Mouse (Mus musculus) stomach, embryonic 16.5 days (tissue): Measurements from ENCODE around the gene Dhx40. TPM values are rescaled to one million over a fixed set of nuclear protein-coding genes. Genes with fewer than 3 reads are reported as not detected.

Experiments
- ATAC-seq: fragments of 200-750 bp; cut with Nextera tagmentation; 2 replicates; pipeline ENCODE4 v1.8.0; 2017; ENCODE audit warnings: moderate number of reproducible peaks, moderate TSS enrichment; ENCODE audit not compliant: insufficient read depth, low FRiP score
- H3K27ac ChIP-seq: fragments of 300-500 bp; sonication (generic); 2 replicates; pipeline ENCODE4 v1.5.1; 2014; ENCODE audit warnings: low read length
- H3K27me3 ChIP-seq: fragments of 300-500 bp; sonication (generic); 2 replicates; pipeline ENCODE4 v1.6.1; 2014; ENCODE audit warnings: low read length, control low read depth, mixed read lengths; ENCODE audit not compliant: control insufficient read depth, insufficient read depth
- H3K36me3 ChIP-seq: fragments of 300-500 bp; sonication (generic); 2 replicates; pipeline ENCODE4 v1.6.1; 2014; ENCODE audit warnings: low read length; ENCODE audit not compliant: control insufficient read depth, insufficient read depth
- H3K4me1 ChIP-seq: fragments of 300-500 bp; sonication (generic); 2 replicates; pipeline ENCODE4 v1.6.1; 2014; ENCODE audit warnings: low read length, control low read depth, mixed read lengths; ENCODE audit not compliant: control insufficient read depth, insufficient read depth
- H3K4me2 ChIP-seq: fragments of 300-500 bp; sonication (generic); 2 replicates; pipeline ENCODE4 v1.6.1; 2014; ENCODE audit warnings: low read depth, low read length, mixed read lengths
- H3K4me3 ChIP-seq: fragments of 300-500 bp; sonication (generic); replicated peaks from 2 replicates; pipeline ENCODE4 v1.5.1; 2014; ENCODE audit warnings: mild to moderate bottlenecking, low read length
- H3K9ac ChIP-seq: fragments of 300-500 bp; sonication (generic); 2 replicates; pipeline ENCODE4 v1.6.1; 2014; ENCODE audit warnings: low read length
- H3K9me3 ChIP-seq: fragments of 300-500 bp; sonication (generic); replicated peaks from 2 replicates; pipeline ENCODE4 v1.6.1; 2016; ENCODE audit warnings: low read length, control low read depth; ENCODE audit not compliant: control insufficient read depth
- WGBS: fragments of 180-500 bp; shearing (Covaris S2); extraction: QIAGEN DNeasy Blood & Tissue Kit; methylation state at CpG from one replicate; pipeline ENCODE4 v1.1.7; 2014; 5-methylcytosine and 5-hydroxymethylcytosine counted together
- polyA plus RNA-seq: library from polyadenylated mRNA; unstranded; fragments of >200 nt; fragmentation: Nextera tagmentation; extraction: Ambion mirVana; gene quantifications from 2 replicates; pipeline ENCODE4 v1.2.1, GENCODE M21; 2015

Gene Dhx40
- 17.1 and 17.7 TPM in 2 replicates for polyA plus RNA-seq

DNA sequence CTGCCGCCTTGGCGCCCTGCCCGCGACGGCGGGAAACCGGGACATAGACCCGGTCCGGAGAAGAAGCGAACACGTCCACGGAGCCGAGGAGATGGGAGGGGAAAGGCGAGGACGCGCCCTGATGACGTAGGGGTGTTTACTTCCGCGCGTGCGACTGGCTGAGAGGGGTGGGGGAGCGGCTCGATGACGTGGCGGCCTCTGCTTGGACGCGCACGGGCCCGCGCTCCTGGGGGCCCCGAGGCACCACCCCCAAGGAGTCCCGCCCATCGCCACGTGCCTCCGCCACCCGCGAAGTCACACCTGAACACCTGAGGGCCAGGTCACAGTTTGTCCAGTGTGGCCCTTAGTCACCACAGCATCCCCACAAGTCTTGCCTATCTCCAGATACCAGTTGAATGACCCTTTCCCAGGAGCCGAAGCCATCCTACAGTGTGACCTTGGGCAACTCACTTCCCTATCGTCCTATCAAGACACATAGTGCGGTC is at the start of gene Dhx40:
Dhx40 (minus strand) TSS at position 242 of the 485 bp plus-strand sequence.
- H3K4me2 ChIP-seq, result peak within 1 kb of the TSS; percentile 69
- peak within 1 kb of the TSS; percentile 100 for H3K4me3 ChIP-seq
- H3K4me1 ChIP-seq, result peaks cover 2% of the 10 kb centered on the region; the same call in 1 of the 2 replicates
- 5% methylated on average over 40 of the region's 40 CpGs for WGBS
- peak within 1 kb of the TSS; percentile 85 for H3K9ac ChIP-seq
- H3K9me3 ChIP-seq, result no peaks in the 10 kb centered on the region
- H3K27ac ChIP-seq, result peak within 1 kb of the TSS; percentile 73
- peak; percentile 98 for ATAC-seq
- H3K36me3 ChIP-seq, result 0 out of 2 replicates have a peak, but pooled peaks cover 6% of the 10 kb centered on the region
- no peaks in the 10 kb centered on the region for H3K27me3 ChIP-seq

GRCm38 (mm10) chr11:86855639-86856425 is 48.3 kb upstream of the Dhx40 start:
- H3K9me3 ChIP-seq, result 0 out of 2 replicates have a peak, but pooled peaks cover 4% of the 10 kb centered on the region
- H3K4me1 ChIP-seq, result peaks cover 17% of the 10 kb centered on the region
- H3K36me3 ChIP-seq, result no peaks in the 10 kb centered on the region
- H3K27ac ChIP-seq, result no peak overlapping the region
- no peaks in the 10 kb centered on the region for H3K27me3 ChIP-seq
- WGBS, result 75% methylated on average over 12 of the region's 12 CpGs
- no peak overlapping the region for H3K4me2 ChIP-seq
- H3K4me3 ChIP-seq, result no peak overlapping the region
- H3K9ac ChIP-seq, result no peak overlapping the region
- ATAC-seq, result no peak

DNA sequence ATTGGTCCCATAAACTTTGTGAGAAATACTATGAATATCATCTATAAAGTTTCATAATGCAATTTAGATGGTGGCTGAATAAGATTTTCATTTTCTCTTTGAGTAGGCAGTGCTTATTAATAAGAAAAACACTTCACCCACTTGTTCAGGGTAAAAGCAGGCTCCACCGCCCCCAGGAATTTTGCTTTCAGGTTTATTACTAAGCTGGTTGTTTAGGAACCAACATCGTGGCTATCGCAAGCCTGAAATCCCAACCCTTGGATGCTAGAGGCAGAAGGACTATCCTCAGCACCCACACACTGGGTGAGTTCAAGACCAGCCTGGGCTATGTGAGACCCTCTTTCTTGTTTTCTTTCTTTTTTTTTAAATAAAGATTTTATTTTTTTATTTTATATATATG is 45.5 kb upstream of the Dhx40 start:
- WGBS, result 46% methylated on average over 3 of the region's 3 CpGs
- no peak overlapping the region for H3K9ac ChIP-seq
- H3K4me3 ChIP-seq, result no peak overlapping the region
- H3K36me3 ChIP-seq, result no peaks in the 10 kb centered on the region
- peaks cover 8% of the 10 kb centered on the region; the same call in 1 of the 2 replicates for H3K4me1 ChIP-seq
- peak overlapping the region; percentile 52; the same call in 1 of the 2 replicates for H3K4me2 ChIP-seq
- H3K27ac ChIP-seq, result peak overlapping the region; percentile 82
- H3K9me3 ChIP-seq, result no peaks in the 10 kb centered on the region
- no peak for ATAC-seq
- no peaks in the 10 kb centered on the region for H3K27me3 ChIP-seq

DNA sequence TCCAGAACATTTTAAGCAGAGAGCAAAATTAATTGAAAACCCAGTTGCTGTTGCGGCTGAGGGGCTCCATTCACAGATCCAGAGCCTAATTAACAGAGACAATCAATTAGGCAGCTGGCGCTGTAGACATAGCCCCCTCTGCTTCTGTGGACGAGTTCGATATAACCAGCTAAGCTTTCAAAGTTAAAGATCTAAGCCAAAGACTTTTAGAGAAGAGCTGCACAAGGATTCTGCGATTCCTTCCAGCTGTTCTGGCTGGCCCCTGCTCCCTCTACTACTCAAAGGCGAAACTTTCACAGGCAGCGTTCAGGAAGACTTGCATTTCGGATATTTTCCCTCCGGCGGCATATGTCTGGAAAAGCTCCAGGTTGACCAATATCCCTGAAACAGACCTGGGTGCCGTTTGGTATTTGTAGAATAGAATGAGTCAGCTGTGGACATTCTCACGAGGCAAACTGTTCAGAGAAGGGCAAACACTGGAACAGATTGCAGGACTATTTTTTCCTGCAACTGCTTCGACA is 45.0 kb upstream of the Dhx40 start:
- 15% methylated on average over 13 of the region's 13 CpGs for WGBS
- H3K9ac ChIP-seq, result peak overlapping the region; percentile 36; the same call in 1 of the 2 replicates
- H3K4me2 ChIP-seq, result peak overlapping the region; percentile 52
- H3K4me3 ChIP-seq, result peak overlapping the region; percentile 22
- H3K36me3 ChIP-seq, result no peaks in the 10 kb centered on the region
- no peaks in the 10 kb centered on the region for H3K9me3 ChIP-seq
- no peaks in the 10 kb centered on the region for H3K27me3 ChIP-seq
- peaks cover 8% of the 10 kb centered on the region; the same call in 1 of the 2 replicates for H3K4me1 ChIP-seq
- peak overlapping the region; percentile 82 for H3K27ac ChIP-seq
- ATAC-seq, result peak; percentile 44; the same call in 1 of the 2 replicates

GRCm38 (mm10) chr11:86851714-86852533 is 44.4 kb upstream of the Dhx40 start:
- Histone ChIP-seq H3K4me1 (peaks cover 8% of the 10 kb centered on the region; the same call in 1 of the 2 replicates), H3K9ac (no peak overlapping the region; the same call in 1 of the 2 replicates), H3K9me3 (no peaks in the 10 kb centered on the region), H3K36me3 (no peaks in the 10 kb centered on the region), H3K27me3 (no peaks in the 10 kb centered on the region), H3K4me2 (peak overlapping the region; percentile 52), H3K27ac (peak overlapping the region; percentile 82), H3K4me3 (peak overlapping the region; percentile 22)
- no peak; the same call in 1 of the 2 replicates for ATAC-seq
- 20% methylated on average over 7 of the region's 7 CpGs for WGBS

DNA sequence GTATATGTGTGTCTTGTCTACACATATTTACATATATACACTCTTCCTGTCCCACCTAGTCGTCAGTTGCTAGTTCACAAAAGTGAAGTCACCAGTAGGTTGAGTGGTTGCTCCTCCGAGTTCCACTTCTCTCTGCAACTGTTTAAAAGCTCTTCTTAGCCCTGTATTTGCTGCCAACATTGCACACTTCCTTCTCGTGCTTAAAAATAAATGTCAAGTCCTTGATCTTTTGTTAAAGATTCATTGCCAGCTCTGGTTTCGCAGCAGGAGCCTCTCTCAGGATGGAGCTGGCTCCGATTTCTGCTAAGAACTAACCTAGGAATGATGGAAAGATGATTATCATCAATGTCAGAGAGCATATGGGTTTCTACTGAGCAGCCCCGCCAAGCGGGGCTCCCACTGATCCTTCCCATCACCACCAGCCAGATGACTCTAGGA is 43.7 kb upstream of the Dhx40 start:
- Histone ChIP-seq H3K4me2 (no peak overlapping the region), H3K27me3 (no peaks in the 10 kb centered on the region), H3K36me3 (no peaks in the 10 kb centered on the region), H3K9ac (no peak overlapping the region), H3K27ac (no peak overlapping the region), H3K4me3 (no peak overlapping the region), H3K9me3 (no peaks in the 10 kb centered on the region), H3K4me1 (peaks cover 8% of the 10 kb centered on the region; the same call in 1 of the 2 replicates)
- 20% methylated on average over 7 of the region's 7 CpGs for WGBS
- no peak for ATAC-seq

- no peaks in the 10 kb centered on the region for H3K36me3 ChIP-seq
- no peaks in the 10 kb centered on the region for H3K9me3 ChIP-seq
- WGBS, result 68% methylated on average over 5 of the region's 5 CpGs
- no peak overlapping the region for H3K4me3 ChIP-seq
- H3K4me1 ChIP-seq, result peaks cover 7% of the 10 kb centered on the region; the same call in 1 of the 2 replicates
- H3K4me2 ChIP-seq, result no peak overlapping the region
- no peak for ATAC-seq
- no peak overlapping the region for H3K27ac ChIP-seq
- H3K9ac ChIP-seq, result no peak overlapping the region
- H3K27me3 ChIP-seq, result no peaks in the 10 kb centered on the region
Measured at GRCm38 (mm10) chr11:86843831-86844230, 36.3 kb upstream of the Dhx40 start.

- H3K4me1 ChIP-seq, result peaks cover 7% of the 10 kb centered on the region; the same call in 1 of the 2 replicates
- no peak overlapping the region for H3K4me3 ChIP-seq
- no peaks in the 10 kb centered on the region for H3K9me3 ChIP-seq
- WGBS, result 77% methylated on average over 8 of the region's 8 CpGs
- H3K27ac ChIP-seq, result no peak overlapping the region
- H3K4me2 ChIP-seq, result no peak overlapping the region
- H3K27me3 ChIP-seq, result no peaks in the 10 kb centered on the region
- no peaks in the 10 kb centered on the region for H3K36me3 ChIP-seq
- no peak overlapping the region for H3K9ac ChIP-seq
- no peak for ATAC-seq
Measured at GRCm38 (mm10) chr11:86841261-86841660, 33.7 kb upstream of the Dhx40 start.
